Mouse (Mus musculus): Measurements from ENCODE around the gene Spert. TPM values are rescaled to one million over a fixed set of nuclear protein-coding genes. Genes with fewer than 3 reads are reported as not detected.
A peak's percentile ranks its signal among the peaks of the same experiment; 100 is the strongest.

The Spert gene
- 0.08 TPM in 1 of 2 replicates, not detected in the other for polyA plus RNA-seq (2012; rRNA removed)

- no peaks in the 10 kb centered on the region for H3K4me1 ChIP-seq (ENCODE audit: control insufficient read depth, insufficient read depth, low read length)
- no peak for DNase-seq
- no peak within 1 kb of the TSS for H3K4me3 ChIP-seq (replicated peaks; ENCODE audit: extremely low read depth, low read depth, low read length)
- 61% methylated on average over 3 of the region's 3 CpGs for WGBS
- TF ChIP-seq CTCF (IDR thresholded peaks at IDR 0.05; ENCODE audit: insufficient read depth, low read length) (no peak), POLR2A (IDR thresholded peaks at IDR 0.05; ENCODE audit: borderline replicate concordance, extremely low read depth, low read depth, low read length) (no peak)
Observed at GRCm38 (mm10) chr14:75592978-75593377, at the start of gene Spert. Gene Spert, minus strand, starts transcription at chr14:75593116.

- TF ChIP-seq POLR2A (IDR thresholded peaks at IDR 0.05; ENCODE audit: borderline replicate concordance, extremely low read depth, low read depth, low read length) (no peak), CTCF (IDR thresholded peaks at IDR 0.05; ENCODE audit: insufficient read depth, low read length) (no peak)
- no peak for DNase-seq
- Histone ChIP-seq H3K4me3 (replicated peaks; ENCODE audit: extremely low read depth, low read depth, low read length) (no peak within 1 kb of the TSS), H3K4me1 (ENCODE audit: control insufficient read depth, insufficient read depth, low read length) (no peaks in the 10 kb centered on the region)
- WGBS: 67% methylated on average over 8 of the region's 8 CpGs
Observed at GRCm38 (mm10) chr14:75642080-75642479, 49.2 kb upstream of the Spert start, which contains the start of gene Erich6b. Gene Erich6b, plus strand, starts transcription at chr14:75642259.

DNA sequence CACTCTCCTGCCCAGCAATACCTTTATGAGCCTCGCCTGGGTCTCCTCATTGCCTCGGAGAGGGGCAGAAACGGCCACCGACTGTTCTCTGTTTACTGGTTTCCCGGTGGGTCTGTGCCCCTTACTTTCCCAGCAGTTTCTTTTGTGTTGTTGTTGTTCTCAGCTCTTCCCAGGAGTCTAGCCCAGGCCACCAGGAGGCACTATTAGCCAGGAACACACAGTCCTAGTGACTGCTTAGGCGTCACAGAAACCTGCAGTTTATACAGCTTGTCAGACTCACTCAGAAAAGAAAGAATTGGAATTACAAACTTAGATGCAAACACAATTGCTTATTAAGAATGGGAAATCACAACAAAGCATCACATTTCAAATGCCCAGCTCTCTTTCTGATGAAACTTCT lies 48.5 kb upstream of the Spert start:
- 0 out of 2 replicates have a peak, but pooled peaks have one; percentile 6 for TF ChIP-seq CTCF (IDR thresholded peaks at IDR 0.05; ENCODE audit: insufficient read depth, low read length)
- no peak for TF ChIP-seq POLR2A (IDR thresholded peaks at IDR 0.05; ENCODE audit: borderline replicate concordance, extremely low read depth, low read depth, low read length)
- DNase-seq: no peak
- H3K4me3 ChIP-seq (replicated peaks; ENCODE audit: extremely low read depth, low read depth, low read length): no peak overlapping the region
- H3K4me1 ChIP-seq (ENCODE audit: control insufficient read depth, insufficient read depth, low read length): no peaks in the 10 kb centered on the region
- 67% methylated on average over 6 of the region's 6 CpGs for WGBS

GRCm38 (mm10) chr14:75640846-75641245 lies 47.9 kb upstream of the Spert start:
- TF ChIP-seq POLR2A (IDR thresholded peaks at IDR 0.05; ENCODE audit: borderline replicate concordance, extremely low read depth, low read depth, low read length): no peak
- no peak for TF ChIP-seq CTCF (IDR thresholded peaks at IDR 0.05; ENCODE audit: insufficient read depth, low read length)
- Histone ChIP-seq H3K4me3 (replicated peaks; ENCODE audit: extremely low read depth, low read depth, low read length) (no peak overlapping the region), H3K4me1 (ENCODE audit: control insufficient read depth, insufficient read depth, low read length) (no peaks in the 10 kb centered on the region)
- DNase-seq: no peak
- 90% methylated on average over 2 of the region's 2 CpGs for WGBS

DNA sequence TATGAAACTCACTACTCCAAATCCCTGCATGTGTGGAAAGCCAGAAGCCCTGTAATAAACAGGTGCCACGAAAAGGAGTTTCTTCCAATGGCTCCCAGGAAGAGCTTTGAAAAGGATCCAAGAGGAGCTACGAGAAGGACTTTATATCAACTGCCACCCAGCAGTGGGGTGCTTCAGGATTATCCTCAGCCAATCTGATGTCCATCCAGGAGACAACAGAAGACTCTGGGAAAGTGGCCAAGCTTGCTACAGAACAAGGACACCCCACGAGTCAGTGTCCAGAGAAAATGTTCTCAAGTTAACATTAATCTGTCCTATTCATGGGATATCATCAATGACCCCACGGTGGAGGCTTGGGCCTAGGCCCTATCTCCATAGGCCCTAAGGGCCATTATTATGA lies 44.7 kb upstream of the Spert start:
- no peak for TF ChIP-seq CTCF (IDR thresholded peaks at IDR 0.05; ENCODE audit: insufficient read depth, low read length)
- TF ChIP-seq POLR2A (IDR thresholded peaks at IDR 0.05; ENCODE audit: borderline replicate concordance, extremely low read depth, low read depth, low read length): no peak

GRCm38 (mm10) chr14:75636107-75636506 lies 43.2 kb upstream of the Spert start:
- 56% methylated on average over 7 of the region's 7 CpGs for WGBS

More for the DNA sequence above, 44.7 kb upstream of the Spert start:
- Histone ChIP-seq H3K4me3 (replicated peaks; ENCODE audit: extremely low read depth, low read depth, low read length) (no peak overlapping the region), H3K4me1 (ENCODE audit: control insufficient read depth, insufficient read depth, low read length) (no peaks in the 10 kb centered on the region)
- no peak for DNase-seq
- WGBS: 72% methylated on average over 4 of the region's 4 CpGs

DNA sequence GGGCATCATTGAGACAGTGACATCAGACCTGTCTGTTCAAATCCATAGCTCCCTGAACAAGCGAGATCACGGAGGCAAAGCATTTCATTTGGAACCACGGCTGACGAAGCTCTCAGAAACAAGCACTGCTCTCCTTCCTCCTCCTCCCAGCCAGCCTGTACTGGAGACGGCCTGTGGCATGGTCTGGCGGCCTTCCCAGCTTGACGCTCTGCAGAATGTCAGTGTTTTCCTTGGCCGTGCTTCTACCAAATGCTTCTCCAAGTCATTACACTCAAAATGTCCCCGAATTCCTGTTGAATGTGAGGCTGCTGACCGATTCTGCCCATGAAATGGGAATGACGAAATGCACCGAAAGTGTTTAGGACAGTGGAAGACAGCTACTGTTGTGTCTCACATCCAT lies 42.4 kb upstream of the Spert start:
- DNase-seq: no peak
- no peak overlapping the region for H3K4me3 ChIP-seq (replicated peaks; ENCODE audit: extremely low read depth, low read depth, low read length)
- 57% methylated on average over 12 of the region's 12 CpGs for WGBS
- H3K4me1 ChIP-seq (ENCODE audit: control insufficient read depth, insufficient read depth, low read length): no peaks in the 10 kb centered on the region
- TF ChIP-seq CTCF (IDR thresholded peaks at IDR 0.05; ENCODE audit: insufficient read depth, low read length): no peak
- no peak for TF ChIP-seq POLR2A (IDR thresholded peaks at IDR 0.05; ENCODE audit: borderline replicate concordance, extremely low read depth, low read depth, low read length)

More at GRCm38 (mm10) chr14:75636107-75636506, 43.2 kb upstream of the Spert start:
- no peak for DNase-seq
- Histone ChIP-seq H3K4me3 (replicated peaks; ENCODE audit: extremely low read depth, low read depth, low read length) (no peak overlapping the region), H3K4me1 (ENCODE audit: control insufficient read depth, insufficient read depth, low read length) (no peaks in the 10 kb centered on the region)
- no peak for TF ChIP-seq POLR2A (IDR thresholded peaks at IDR 0.05; ENCODE audit: borderline replicate concordance, extremely low read depth, low read depth, low read length)

DNA sequence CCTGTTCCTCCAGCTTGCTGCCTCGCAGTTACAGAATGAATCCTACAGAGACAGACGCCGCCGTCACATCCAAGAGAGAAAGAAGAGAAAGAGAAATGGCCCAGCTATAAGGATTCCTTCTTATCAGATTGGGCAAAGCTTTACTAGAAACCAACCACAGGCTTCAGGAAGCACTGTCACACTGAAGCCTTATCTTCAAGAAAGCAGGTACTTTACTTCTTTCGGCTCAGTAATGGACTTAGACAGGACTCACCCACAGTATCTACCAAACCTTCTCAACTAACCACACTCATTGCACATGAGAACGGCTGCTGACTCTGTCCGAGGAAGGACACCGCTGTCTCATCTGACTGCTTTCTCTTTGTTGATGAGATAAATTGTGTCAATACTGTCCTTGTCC lies 36.0 kb upstream of the Spert start:
- Histone ChIP-seq H3K4me1 (ENCODE audit: control insufficient read depth, insufficient read depth, low read length) (no peaks in the 10 kb centered on the region), H3K4me3 (replicated peaks; ENCODE audit: extremely low read depth, low read depth, low read length) (no peak overlapping the region)
- WGBS: 86% methylated on average over 8 of the region's 8 CpGs
- TF ChIP-seq POLR2A (IDR thresholded peaks at IDR 0.05; ENCODE audit: borderline replicate concordance, extremely low read depth, low read depth, low read length) (no peak), CTCF (IDR thresholded peaks at IDR 0.05; ENCODE audit: insufficient read depth, low read length) (no peak)
- no peak for DNase-seq

GRCm38 (mm10) chr14:75622984-75623383 lies 30.1 kb upstream of the Spert start:
- WGBS: 71% methylated on average over 7 of the region's 7 CpGs
- TF ChIP-seq POLR2A (IDR thresholded peaks at IDR 0.05; ENCODE audit: borderline replicate concordance, extremely low read depth, low read depth, low read length) (no peak), CTCF (IDR thresholded peaks at IDR 0.05; ENCODE audit: insufficient read depth, low read length) (no peak)
- no peak overlapping the region for H3K4me3 ChIP-seq (replicated peaks; ENCODE audit: extremely low read depth, low read depth, low read length)
- no peak for DNase-seq
- H3K4me1 ChIP-seq (ENCODE audit: control insufficient read depth, insufficient read depth, low read length): no peaks in the 10 kb centered on the region

DNA sequence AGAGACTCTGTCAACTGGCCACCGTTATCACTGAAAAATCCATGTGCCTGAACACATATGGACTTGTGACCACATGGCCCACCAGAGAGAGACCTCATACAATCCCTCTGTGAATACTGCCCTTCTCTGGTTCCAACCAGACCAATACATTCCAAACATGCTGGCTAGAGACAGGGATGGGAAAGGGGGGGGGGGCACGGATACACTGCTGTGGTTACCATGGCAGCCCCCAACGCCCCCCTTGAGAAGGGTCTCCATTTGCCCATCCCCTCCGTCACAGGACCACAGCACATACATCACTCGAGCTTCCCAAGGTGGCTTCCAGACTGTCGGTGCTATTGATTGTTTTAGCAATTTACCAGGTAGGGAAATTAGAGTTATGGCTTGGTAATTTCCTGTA lies 23.5 kb upstream of the Spert start:
- 80% methylated on average over 6 of the region's 6 CpGs for WGBS
- Histone ChIP-seq H3K4me3 (replicated peaks; ENCODE audit: extremely low read depth, low read depth, low read length) (no peak overlapping the region), H3K4me1 (ENCODE audit: control insufficient read depth, insufficient read depth, low read length) (no peaks in the 10 kb centered on the region)
- DNase-seq: no peak
- no peak for TF ChIP-seq POLR2A (IDR thresholded peaks at IDR 0.05; ENCODE audit: borderline replicate concordance, extremely low read depth, low read depth, low read length)
- no peak for TF ChIP-seq CTCF (IDR thresholded peaks at IDR 0.05; ENCODE audit: insufficient read depth, low read length)

Measured in lung, adult 2 months (tissue).